In genomic region chr2:6505979-6506811, GRCm38 (mm10) we compare ENCODE assay signal across 12 mouse cellular contexts.
A peak's percentile ranks its signal among the peaks of the same experiment; 100 is the strongest.
DNase-seq lines count a peak whose midpoint lies in the region; ATAC-seq and TF ChIP-seq lines count a peak whose summit lies in the region.
"Had no signal": no experiment of that assay in that cellular context is flagged by ENCODE, and none has a peak within 500 bp of the region (broad histone marks: within the 10 kb centered on the region; RNA-seq: fewer than 3 reads in every experiment).

No protein-coding gene starts in this region.

- H3K4me2 ChIP-seq in kidney, embryonic 15.5 days = no peak overlapping the region
- no peak overlapping the region for H3K4me2 ChIP-seq in forebrain, embryonic 15.5 days (replicated peaks)
- no peak overlapping the region for H3K4me2 ChIP-seq in limb, embryonic 14.5 days (replicated peaks; ENCODE audit: low read depth, low read length, severe bottlenecking)
- H3K4me2 ChIP-seq: intestine, embryonic 15.5 days had no signal

- H3K27ac ChIP-seq in kidney, embryonic 15.5 days = peak overlapping the region; percentile 83
- H3K27ac ChIP-seq in forebrain, embryonic 15.5 days (replicated peaks) = peak overlapping the region; percentile 2; the same call in 1 of the 2 replicates
- no peak overlapping the region for H3K27ac ChIP-seq in limb, embryonic 14.5 days (replicated peaks; ENCODE audit: low read depth, low read length)
- peak overlapping the region; percentile 55 for H3K27ac ChIP-seq in olfactory bulb, adult 2 months (ENCODE audit: insufficient read depth, low read depth, low read length)
- H3K27ac ChIP-seq: intestine, embryonic 15.5 days; stomach, postnatal 0 days had no signal

- H3K9me3 ChIP-seq in kidney, embryonic 15.5 days (replicated peaks) = no peaks in the 10 kb centered on the region
- H3K9me3 ChIP-seq in forebrain, embryonic 15.5 days = no peaks in the 10 kb centered on the region
- H3K9me3 ChIP-seq in limb, embryonic 14.5 days (ENCODE audit: control insufficient read depth, low read length) = no peaks in the 10 kb centered on the region
- H3K9me3 ChIP-seq: intestine, embryonic 15.5 days had no signal

- H3K36me3 ChIP-seq in kidney, embryonic 15.5 days = no peaks in the 10 kb centered on the region
- H3K36me3 ChIP-seq in forebrain, embryonic 15.5 days = no peaks in the 10 kb centered on the region
- no peaks in the 10 kb centered on the region for H3K36me3 ChIP-seq in limb, embryonic 14.5 days (ENCODE audit: control insufficient read depth, insufficient read depth, low read length)
- H3K36me3 ChIP-seq: intestine, embryonic 15.5 days had no signal

- TF ChIP-seq POLR2A in limb, embryonic 14.5 days (IDR thresholded peaks at IDR 0.05; ENCODE audit: borderline replicate concordance, extremely low read depth, insufficient read depth, insufficient read length) = no peak
- no peak for TF ChIP-seq POLR2A in olfactory bulb, adult 2 months (IDR thresholded peaks at IDR 0.05; ENCODE audit: insufficient read depth, low read depth, low read length)

- peak; percentile 92 for ATAC-seq in kidney, embryonic 15.5 days (replicated peaks; ENCODE audit: low FRiP score)
- peak; percentile 68; the same call in 1 of the 2 replicates for ATAC-seq in forebrain, embryonic 15.5 days (replicated peaks)
- ATAC-seq in limb, embryonic 14.5 days (ENCODE audit: low FRiP score, low read depth) = peak; percentile 60
- ATAC-seq in cerebellum, adult (ENCODE audit: insufficient number of reproducible peaks, low FRiP score, low TSS enrichment) = no peak
- ATAC-seq: intestine, embryonic 15.5 days; Patski had no signal

- 29% methylated on average over 13 of the region's 13 CpGs for WGBS in kidney, embryonic 15.5 days
- 43% methylated on average over 13 of the region's 13 CpGs for WGBS in forebrain, embryonic 15.5 days
- 21% methylated on average over 13 of the region's 13 CpGs for WGBS in limb, embryonic 14.5 days
- 50% methylated on average over 13 of the region's 13 CpGs for WGBS in olfactory bulb, adult 2 months

- H3K27me3 ChIP-seq in kidney, embryonic 15.5 days = no peaks in the 10 kb centered on the region
- H3K27me3 ChIP-seq in forebrain, embryonic 15.5 days = no peaks in the 10 kb centered on the region
- no peaks in the 10 kb centered on the region for H3K27me3 ChIP-seq in limb, embryonic 14.5 days (ENCODE audit: control insufficient read depth, insufficient read depth, low read length)
- H3K27me3 ChIP-seq: intestine, embryonic 15.5 days; Patski had no signal

- H3K4me1 ChIP-seq in kidney, embryonic 15.5 days = peaks cover 10% of the 10 kb centered on the region; the same call in 1 of the 2 replicates
- H3K4me1 ChIP-seq in forebrain, embryonic 15.5 days = peaks cover 4% of the 10 kb centered on the region; the same call in 1 of the 2 replicates
- H3K4me1 ChIP-seq in limb, embryonic 14.5 days (ENCODE audit: control insufficient read depth, insufficient read depth, low read length) = peaks cover 24% of the 10 kb centered on the region
- H3K4me1 ChIP-seq in olfactory bulb, adult 2 months (ENCODE audit: control insufficient read depth, insufficient read depth, low read length) = peaks cover 8% of the 10 kb centered on the region
- H3K4me1 ChIP-seq: intestine, embryonic 15.5 days had no signal

- H3K9ac ChIP-seq in kidney, embryonic 15.5 days = no peak overlapping the region
- no peak overlapping the region for H3K9ac ChIP-seq in forebrain, embryonic 15.5 days (replicated peaks)
- H3K9ac ChIP-seq in limb, embryonic 14.5 days (ENCODE audit: low read depth, low read length, severe bottlenecking) = no peak overlapping the region
- H3K9ac ChIP-seq: intestine, embryonic 15.5 days had no signal

- DNase-seq in kidney, postnatal 10 days = no peak
- DNase-seq in limb, embryonic 14.5 days (ENCODE audit: low spot score) = peak; percentile 34
- no peak for DNase-seq in cerebellum, adult 9-11 months
- no peak for DNase-seq in adrenal gland, postnatal 25 days
- DNase-seq: lung, postnatal 14 days had no signal

- TF ChIP-seq CTCF in olfactory bulb, adult 2 months (IDR thresholded peaks at IDR 0.05; ENCODE audit: insufficient read depth, low read depth, low read length) = no peak

- H3K4me3 ChIP-seq in kidney, embryonic 15.5 days (replicated peaks) = no peak overlapping the region
- no peak overlapping the region for H3K4me3 ChIP-seq in forebrain, embryonic 15.5 days
- no peak overlapping the region for H3K4me3 ChIP-seq in limb, embryonic 14.5 days (replicated peaks; ENCODE audit: low read length)
- H3K4me3 ChIP-seq in olfactory bulb, adult 2 months (ENCODE audit: insufficient read depth, low read depth, low read length) = no peak overlapping the region
- H3K4me3 ChIP-seq: intestine, embryonic 15.5 days had no signal
